Mouse (Mus musculus) embryonic facial prominence, embryonic 12.5 days (tissue): ENCODE results near the gene Fam168a. TPM values are rescaled to one million over a fixed set of nuclear protein-coding genes. Genes with fewer than 3 reads are reported as not detected.

Experiments
- ATAC-seq: fragments of 200-750 bp; cut with Nextera tagmentation; 2 replicates; pipeline ENCODE4 v1.8.0; 2017; ENCODE audit not compliant: insufficient number of reproducible peaks, insufficient read depth, low FRiP score, low TSS enrichment
- H3K27ac ChIP-seq: fragments of 300-500 bp; sonication (generic); 2 replicates; pipeline ENCODE4 v1.5.1; 2016; ENCODE audit warnings: mild to moderate bottlenecking
- H3K27me3 ChIP-seq: fragments of 300-500 bp; sonication (generic); 2 replicates; pipeline ENCODE4 v1.6.1; 2016; ENCODE audit warnings: mild to moderate bottlenecking, moderate library complexity
- H3K36me3 ChIP-seq: fragments of 300-500 bp; sonication (generic); 2 replicates; pipeline ENCODE4 v1.6.1; 2016; ENCODE audit warnings: mild to moderate bottlenecking
- H3K4me1 ChIP-seq: fragments of 300-500 bp; sonication (generic); 2 replicates; pipeline ENCODE4 v1.6.1; 2016
- H3K4me2 ChIP-seq: fragments of 300-500 bp; sonication (generic); replicated peaks from 2 replicates; pipeline ENCODE4 v1.6.1; 2016; ENCODE audit warnings: mild to moderate bottlenecking, moderate library complexity
- H3K4me3 ChIP-seq: fragments of 300-500 bp; sonication (generic); 2 replicates; pipeline ENCODE4 v1.5.1; 2016; ENCODE audit warnings: mild to moderate bottlenecking
- H3K9ac ChIP-seq: fragments of 300-500 bp; sonication (generic); 2 replicates; pipeline ENCODE4 v1.6.1; 2016; ENCODE audit warnings: mild to moderate bottlenecking, moderate library complexity
- H3K9me3 ChIP-seq: fragments of 300-500 bp; sonication (generic); 2 replicates; pipeline ENCODE4 v1.6.1; 2016; ENCODE audit warnings: mild to moderate bottlenecking, moderate library complexity
- WGBS: fragments of 180-500 bp; shearing (Covaris S2); methylation state at CpG from one replicate; pipeline ENCODE4 v1.1.7; 2016; 5-methylcytosine and 5-hydroxymethylcytosine counted together
- microRNA-seq: library from miRNA; unstranded; fragments of <30 nt; microRNA quantifications from one replicate; pipeline ENCODE4, GENCODE M21; 2017
- polyA plus RNA-seq: library from polyadenylated mRNA; unstranded; fragments of >200 nt; fragmentation: Nextera tagmentation; extraction: Ambion mirVana; gene quantifications from 2 replicates; pipeline ENCODE4 v1.2.1, GENCODE M21; 2016

Fam168a gene
- polyA plus RNA-seq, 1 experiment from 2014 or later: 51.8 TPM

DNA sequence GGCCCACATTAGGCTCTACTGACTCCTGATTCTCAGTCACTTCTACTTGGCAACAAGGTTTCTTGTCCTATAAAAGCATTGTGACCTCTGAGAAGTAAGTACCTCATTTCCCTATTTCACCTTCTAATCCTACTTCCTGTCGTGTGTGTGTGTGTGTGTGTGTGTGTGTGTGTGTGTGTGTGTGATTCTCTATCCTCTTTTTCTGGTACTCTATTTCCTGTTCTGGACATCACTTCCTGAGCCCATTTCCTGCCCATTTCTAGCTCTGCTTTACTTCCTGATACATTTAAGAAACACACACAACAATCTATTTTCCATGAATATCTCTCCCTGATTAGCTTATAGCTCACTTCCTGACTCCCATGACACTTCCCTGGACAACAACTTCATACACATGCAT is 169.4 kb downstream of the Fam168a start:
- no peak overlapping the region for H3K4me2 ChIP-seq
- no peak overlapping the region for H3K4me3 ChIP-seq
- no peak for ATAC-seq
- H3K27me3 ChIP-seq: no peaks in the 10 kb centered on the region
- H3K9me3 ChIP-seq: no peaks in the 10 kb centered on the region
- no peak overlapping the region for H3K9ac ChIP-seq
- no peaks in the 10 kb centered on the region for H3K4me1 ChIP-seq
- H3K36me3 ChIP-seq: peaks cover 91% of the 10 kb centered on the region
- 0 out of 2 replicates have a peak overlapping the region, but pooled peaks have one; percentile 33 for H3K27ac ChIP-seq
- WGBS: 63% methylated on average over 1 of the region's 1 CpGs

DNA sequence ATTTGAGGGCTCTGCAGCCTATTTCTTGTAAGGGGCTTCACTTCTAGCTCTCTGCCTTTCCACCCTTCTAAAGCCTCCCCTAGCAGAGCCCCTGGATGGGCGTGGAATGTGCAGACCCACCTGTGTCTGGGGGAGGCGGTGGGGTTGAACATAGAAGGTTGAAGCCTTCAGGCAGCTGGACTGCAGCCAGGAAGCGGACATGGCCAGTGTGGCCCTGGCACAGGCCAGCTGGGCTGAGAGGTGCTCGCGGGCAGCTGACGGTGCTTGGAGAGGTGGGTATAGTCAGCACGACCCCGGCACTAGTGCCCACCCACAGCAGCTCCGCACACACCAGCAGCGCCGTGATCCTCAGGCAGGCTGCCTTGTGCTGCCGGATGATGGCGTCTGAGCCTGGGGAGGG is 169.9 kb downstream of the Fam168a start:
- 0 out of 2 replicates have a peak overlapping the region, but pooled peaks have one; percentile 33 for H3K27ac ChIP-seq

DNA sequence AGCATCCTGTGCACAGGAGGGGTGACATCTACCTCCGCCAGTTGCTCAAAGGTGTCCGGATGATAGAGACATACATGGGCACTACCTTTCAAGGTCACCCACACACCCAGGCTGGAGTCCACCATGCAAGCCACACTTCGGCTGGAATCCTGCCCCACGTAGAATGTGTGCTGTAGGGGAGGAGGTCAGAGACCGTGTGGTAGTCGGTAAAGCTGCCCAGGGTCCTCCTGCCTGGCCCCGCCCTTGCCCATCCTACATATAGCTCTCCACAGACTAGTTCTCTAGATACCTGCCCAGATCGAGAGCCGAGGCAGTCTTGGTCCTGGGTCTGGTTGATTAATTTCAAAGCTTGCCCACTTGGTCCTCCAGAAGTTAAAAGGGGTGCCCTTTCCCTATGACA is 170.3 kb downstream of the Fam168a start:
- no peaks in the 10 kb centered on the region for H3K9me3 ChIP-seq
- no peaks in the 10 kb centered on the region for H3K4me1 ChIP-seq
- H3K4me3 ChIP-seq: no peak overlapping the region
- H3K27me3 ChIP-seq: no peaks in the 10 kb centered on the region
- 0 out of 2 replicates have a peak overlapping the region, but pooled peaks have one; percentile 33 for H3K27ac ChIP-seq
- no peak overlapping the region for H3K9ac ChIP-seq
- whole genome bisulfite sequencing: 89% methylated on average over 9 of the region's 9 CpGs
- no peak for ATAC-seq
- H3K4me2 ChIP-seq: no peak overlapping the region
- H3K36me3 ChIP-seq: peaks cover 96% of the 10 kb centered on the region

More for the DNA sequence above, 169.9 kb downstream of the Fam168a start:
- H3K4me2 ChIP-seq: no peak overlapping the region
- no peaks in the 10 kb centered on the region for H3K4me1 ChIP-seq
- H3K9me3 ChIP-seq: no peaks in the 10 kb centered on the region
- ATAC-seq: no peak
- H3K9ac ChIP-seq: no peak overlapping the region
- H3K36me3 ChIP-seq: peaks cover 94% of the 10 kb centered on the region
- WGBS: 97% methylated on average over 13 of the region's 13 CpGs
- H3K27me3 ChIP-seq: no peaks in the 10 kb centered on the region
- H3K4me3 ChIP-seq: no peak overlapping the region

DNA sequence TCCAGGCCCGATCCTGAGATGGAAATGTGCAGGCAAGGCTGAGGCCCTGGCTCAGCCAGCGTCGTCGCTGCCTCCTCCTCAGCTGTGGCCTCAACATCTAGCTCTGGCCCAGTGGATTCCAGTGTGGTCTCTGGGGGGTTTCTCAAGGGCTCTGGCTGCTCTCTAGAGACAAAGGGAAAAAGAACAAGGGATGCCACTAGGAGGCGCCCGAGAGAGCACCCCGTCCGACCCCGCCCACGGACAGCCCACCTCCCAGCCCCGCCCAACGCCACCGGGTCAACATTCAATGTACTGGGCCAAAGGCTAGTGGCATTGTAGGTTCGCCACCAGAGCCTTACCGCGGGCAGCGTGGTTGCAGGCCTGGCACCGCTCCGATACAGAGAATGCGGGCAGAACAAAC is 173.2 kb downstream of the Fam168a start:
- H3K9me3 ChIP-seq: no peaks in the 10 kb centered on the region
- no peak overlapping the region for H3K27ac ChIP-seq
- WGBS: 25% methylated on average over 20 of the region's 20 CpGs
- no peak overlapping the region for H3K9ac ChIP-seq
- no peaks in the 10 kb centered on the region for H3K4me1 ChIP-seq
- peaks cover 96% of the 10 kb centered on the region for H3K36me3 ChIP-seq
- no peak for ATAC-seq
- H3K27me3 ChIP-seq: no peaks in the 10 kb centered on the region
- no peak overlapping the region for H3K4me2 ChIP-seq
- no peak overlapping the region for H3K4me3 ChIP-seq

DNA sequence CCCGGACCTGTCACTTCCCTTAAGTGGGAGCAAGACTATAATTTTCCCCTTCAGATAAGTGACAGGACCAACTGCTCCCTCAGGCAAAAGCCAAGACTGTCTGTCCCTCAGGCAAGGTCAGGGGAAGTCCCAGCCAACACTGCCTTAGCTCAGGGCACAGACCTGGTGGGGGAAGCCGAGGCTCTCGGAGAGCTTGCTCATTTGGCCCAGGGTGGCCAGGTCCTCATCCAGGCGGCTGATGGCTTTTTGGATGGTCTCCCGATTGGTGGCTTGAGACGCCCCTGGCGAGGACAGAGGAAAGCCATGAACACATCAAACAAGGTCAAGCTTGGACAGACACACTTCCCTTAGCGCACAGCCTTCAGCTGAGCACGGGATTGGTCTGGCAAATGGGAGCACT is 175.1 kb downstream of the Fam168a start:
- ATAC-seq: no peak
- no peak overlapping the region for H3K27ac ChIP-seq
- H3K27me3 ChIP-seq: no peaks in the 10 kb centered on the region
- H3K4me1 ChIP-seq: no peaks in the 10 kb centered on the region
- no peak overlapping the region for H3K9ac ChIP-seq
- peaks cover 91% of the 10 kb centered on the region for H3K36me3 ChIP-seq
- no peak overlapping the region for H3K4me2 ChIP-seq
- 85% methylated on average over 9 of the region's 9 CpGs for WGBS
- no peaks in the 10 kb centered on the region for H3K9me3 ChIP-seq
- no peak overlapping the region for H3K4me3 ChIP-seq

DNA sequence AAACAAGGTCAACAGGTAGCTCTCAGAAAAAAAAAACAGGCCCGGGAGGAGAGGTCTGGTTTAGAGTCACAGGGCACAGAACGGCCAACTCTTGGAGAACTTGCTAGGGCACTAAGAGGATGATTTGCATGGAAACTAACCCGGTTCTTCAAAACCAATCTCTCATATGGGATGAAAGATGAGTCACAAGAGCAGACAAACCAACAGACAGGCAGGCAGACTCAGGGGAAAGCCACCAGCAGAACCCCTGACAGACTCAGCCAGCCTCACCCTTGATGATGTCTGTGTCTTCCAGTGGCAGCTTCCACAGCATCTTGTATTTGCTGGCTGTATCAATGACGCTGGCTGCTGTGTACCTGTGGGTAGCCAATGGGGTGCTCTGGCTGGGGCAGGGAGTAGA is 175.5 kb downstream of the Fam168a start:
- 87% methylated on average over 4 of the region's 4 CpGs for WGBS
- H3K9ac ChIP-seq: no peak overlapping the region
- H3K36me3 ChIP-seq: peaks cover 87% of the 10 kb centered on the region
- no peak for ATAC-seq
- no peaks in the 10 kb centered on the region for H3K9me3 ChIP-seq
- no peaks in the 10 kb centered on the region for H3K27me3 ChIP-seq
- no peak overlapping the region for H3K4me3 ChIP-seq
- no peaks in the 10 kb centered on the region for H3K4me1 ChIP-seq
- H3K4me2 ChIP-seq: no peak overlapping the region
- no peak overlapping the region for H3K27ac ChIP-seq

DNA sequence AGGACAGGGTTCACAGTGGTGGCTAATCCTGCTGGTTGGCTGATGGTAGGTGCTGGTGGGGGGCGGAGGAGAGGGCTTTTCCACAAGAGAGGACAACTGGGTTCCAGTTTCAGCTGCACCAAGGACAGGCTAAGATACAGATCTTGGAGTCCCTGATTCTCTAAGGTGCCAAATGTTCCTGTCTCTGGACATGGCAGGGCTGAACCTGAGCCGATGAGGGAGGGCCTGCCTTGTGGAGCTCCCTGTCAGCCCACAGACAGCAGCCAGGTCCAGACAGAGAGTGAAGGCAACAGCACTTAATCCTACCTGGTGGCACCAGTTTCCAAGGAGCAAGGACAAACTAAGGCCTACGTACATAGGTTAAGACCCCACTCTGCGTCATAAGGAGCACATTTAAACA is 178.0 kb downstream of the Fam168a start:
- ATAC-seq: no peak
- no peak overlapping the region for H3K27ac ChIP-seq
- H3K9ac ChIP-seq: no peak overlapping the region
- H3K36me3 ChIP-seq: peaks cover 71% of the 10 kb centered on the region
- no peak overlapping the region for H3K4me2 ChIP-seq
- 95% methylated on average over 4 of the region's 4 CpGs for WGBS
- H3K9me3 ChIP-seq: no peaks in the 10 kb centered on the region
- H3K27me3 ChIP-seq: no peaks in the 10 kb centered on the region
- H3K4me1 ChIP-seq: no peaks in the 10 kb centered on the region
- no peak overlapping the region for H3K4me3 ChIP-seq

DNA sequence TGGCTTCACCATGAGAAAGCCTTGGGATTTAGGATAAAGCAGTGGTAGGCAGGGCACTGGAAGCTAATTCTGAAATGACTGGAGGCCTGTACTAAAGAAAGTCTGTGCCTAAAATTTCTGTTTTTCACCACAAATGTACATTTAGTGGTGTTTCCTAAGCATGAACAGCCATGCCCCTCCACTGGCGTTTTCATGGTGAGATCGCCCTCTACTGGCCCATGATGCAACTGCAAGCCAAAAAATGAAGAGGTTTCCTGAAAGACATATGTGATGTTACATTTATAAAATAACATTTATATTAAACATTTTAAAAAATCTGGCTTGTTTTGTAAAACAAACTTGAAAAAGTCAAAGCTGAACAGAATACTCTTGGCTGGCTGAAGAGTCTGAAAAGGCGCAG is 180.1 kb downstream of the Fam168a start:
- 27% methylated on average over 3 of the region's 3 CpGs for WGBS
- H3K27ac ChIP-seq: no peak overlapping the region
- H3K36me3 ChIP-seq: peaks cover 66% of the 10 kb centered on the region
- ATAC-seq: no peak
- H3K4me3 ChIP-seq: no peak overlapping the region
- no peaks in the 10 kb centered on the region for H3K4me1 ChIP-seq
- no peak overlapping the region for H3K4me2 ChIP-seq
- H3K27me3 ChIP-seq: no peaks in the 10 kb centered on the region
- no peak overlapping the region for H3K9ac ChIP-seq
- H3K9me3 ChIP-seq: no peaks in the 10 kb centered on the region

Small RNA genes lying within 50 kb of the gene (microRNA-seq; reads per million reads assigned to microRNA genes)
- 169 reads per million, percentile 59 among the genes with 10 or more reads in this experiment for gene Mir3102

Other genes starting within 250 kb of the Fam168a start
- not detected in 2 replicates for gene Ucp3, start 233.6 kb upstream of the Fam168a start, polyA plus RNA-seq
- 130 and 164 TPM in 2 replicates for gene Ucp2, start 213.3 kb upstream of the Fam168a start, polyA plus RNA-seq
- 0.14 and 0.19 TPM in 2 replicates for gene Dnajb13, start 191.7 kb upstream of the Fam168a start, polyA plus RNA-seq
- gene Coa4, start 169.6 kb upstream of the Fam168a start, polyA plus RNA-seq: 14.9 and 15.7 TPM in 2 replicates
- 121 and 126 TPM in 2 replicates for gene Rab6a, start 99.2 kb upstream of the Fam168a start, polyA plus RNA-seq
- gene Mrpl48, start 98.3 kb upstream of the Fam168a start, polyA plus RNA-seq: 64.3 and 67.4 TPM in 2 replicates
- gene Plekhb1, start 44.2 kb upstream of the Fam168a start, polyA plus RNA-seq: 5.8 and 8.3 TPM in 2 replicates
- gene Relt, start 156.8 kb downstream of the Fam168a start, polyA plus RNA-seq: 3.4 and 4.1 TPM in 2 replicates
- gene Arhgef17, start 225.5 kb downstream of the Fam168a start, polyA plus RNA-seq: 11.0 and 11.1 TPM in 2 replicates